Mouse (Mus musculus) heart, postnatal 0 days (tissue): ENCODE results near the gene Bcam.

Experiments used
- CTCF ChIP-seq: IDR thresholded peaks from 2 replicates; pipeline ENCODE4 v1.5.1; 2016; ENCODE audit warnings: antibody characterized with exemption, control low read depth, low read depth
- EP300 ChIP-seq: IDR thresholded peaks from 2 replicates; pipeline ENCODE4 v1.6.1; 2016; ENCODE audit warnings: antibody characterized with exemption, low read depth

DNA sequence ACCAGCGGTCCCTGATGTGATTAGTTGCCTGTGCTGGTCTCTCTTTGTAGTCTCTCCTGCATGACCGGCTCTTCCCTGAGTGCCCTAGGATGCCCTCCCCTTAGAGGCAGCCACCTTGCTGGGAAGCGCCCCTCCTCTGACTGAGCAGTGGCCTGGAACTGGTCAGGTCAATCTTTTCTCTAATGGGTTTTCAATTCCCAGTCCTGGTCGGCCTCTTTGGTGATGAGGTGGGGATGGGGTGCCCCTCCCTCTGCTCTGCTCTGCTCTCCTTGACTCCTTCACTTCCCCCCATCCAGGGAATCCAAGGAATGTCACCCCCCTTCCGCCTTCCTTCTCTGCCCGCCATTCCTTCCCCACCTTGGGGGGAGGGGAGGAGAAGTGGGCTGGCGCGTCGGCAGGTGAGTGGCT lies at the start of gene Bcam:
- TF ChIP-seq CTCF = no peak
- no peak for TF ChIP-seq EP300
